Mouse (Mus musculus): ENCODE data around the gene Batf.

DNA sequence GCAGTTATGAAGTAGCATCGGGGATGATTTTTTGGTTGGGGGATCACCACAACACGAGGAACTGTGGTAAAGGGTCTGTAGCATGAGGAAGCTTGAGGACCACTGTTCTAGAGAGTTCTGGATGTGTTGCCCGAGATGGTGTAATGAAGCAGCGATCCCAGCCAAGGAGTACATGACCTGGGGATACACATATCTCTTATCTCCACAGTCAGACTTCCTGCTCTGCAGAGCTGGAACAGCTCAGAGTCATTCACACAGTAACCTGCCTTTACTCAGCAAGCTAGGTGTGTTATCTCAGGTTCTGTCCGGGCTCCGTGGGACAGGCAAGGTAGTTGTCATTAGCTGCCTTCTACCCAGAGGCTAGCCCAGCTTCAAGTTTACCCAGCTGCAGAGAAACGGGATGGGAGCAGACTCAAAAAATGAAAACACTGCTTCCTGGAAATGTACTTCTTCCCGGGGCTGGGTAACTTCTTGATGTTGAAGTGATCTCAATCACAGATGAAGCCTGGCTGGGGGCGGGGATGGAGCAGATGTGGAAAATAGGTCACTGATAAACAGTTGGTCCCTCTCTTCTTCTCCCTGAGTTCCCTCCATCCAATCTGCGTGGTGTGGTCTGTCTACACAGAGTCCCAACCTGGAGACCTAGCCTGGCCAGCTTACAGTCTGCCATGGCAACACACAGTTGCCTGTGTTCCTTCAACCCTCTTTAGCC lies 45.5 kb upstream of the Batf start:
- no peak for TF ChIP-seq CTCF (IDR thresholded peaks at IDR 0.05; ENCODE audit: low read depth)
- no peak for TF ChIP-seq EP300 (IDR thresholded peaks at IDR 0.05; ENCODE audit: low read depth)
